Mouse (Mus musculus): Measurements from ENCODE around the gene Dennd5b. TPM values are rescaled to one million over a fixed set of nuclear protein-coding genes. Genes with fewer than 3 reads are reported as not detected.
A peak's percentile ranks its signal among the peaks of the same experiment; 100 is the strongest.
"Not testable (repeated sequence)": the region's sequence is repeated elsewhere in the genome, so short reads cannot be mapped to it uniquely, and the experiment has no call there.

The Dennd5b gene
- polyA plus RNA-seq (2017; shearing (Covaris generic)), result under 1 TPM; 0.22 to 0.29 TPM

- ATAC-seq, result peak; percentile 62
Measured at GRCm38 (mm10) chr6:149101076-149101942, at the start of gene Dennd5b. Dennd5b (minus strand) TSS chr6:149101680.

- ATAC-seq, result no peak
Measured at GRCm38 (mm10) chr6:149148436-149149229, 47.2 kb upstream of the Dennd5b start.

GRCm38 (mm10) chr6:149145143-149145542 lies 43.7 kb upstream of the Dennd5b start:
- no peak for ATAC-seq

DNA sequence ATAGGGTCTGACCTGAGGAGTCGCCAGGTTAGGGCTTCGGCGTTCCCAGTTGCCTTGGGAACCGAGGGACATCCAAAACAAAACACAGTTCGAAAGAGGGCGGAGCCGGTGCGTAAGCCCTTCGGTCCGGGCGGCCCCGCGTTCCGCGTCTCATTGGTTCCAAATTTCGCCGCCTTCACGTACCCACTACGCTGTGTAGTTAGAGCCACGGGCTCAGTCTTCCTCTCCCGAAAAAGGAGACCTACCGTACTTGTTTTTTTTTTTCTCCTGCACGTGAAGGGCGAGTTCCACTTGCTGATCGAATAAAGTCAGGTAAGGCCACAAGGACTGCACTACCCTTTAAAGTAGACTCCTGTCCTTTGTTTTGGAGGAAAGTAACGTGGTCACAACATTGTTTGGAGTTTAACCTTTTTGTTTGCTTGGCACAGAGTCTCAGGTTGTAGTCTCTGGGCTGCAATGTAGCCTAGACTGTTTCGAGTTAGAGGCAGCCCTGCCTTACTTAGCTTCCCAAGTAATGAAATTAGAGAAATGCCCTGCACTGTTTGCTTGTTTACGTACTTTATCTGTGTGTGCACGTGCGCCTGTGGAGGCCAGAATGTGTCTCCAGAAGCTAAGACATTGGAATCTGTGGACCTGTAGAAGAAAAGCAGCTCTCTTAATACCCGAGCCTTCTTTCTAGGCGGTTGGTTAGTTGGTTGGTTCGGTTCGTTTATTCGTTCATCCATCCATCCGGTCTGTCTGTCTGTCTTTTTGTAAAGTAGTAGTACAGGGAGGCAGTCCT lies 40.1 kb upstream of the Dennd5b start:
- peak; percentile 91 for ATAC-seq

GRCm38 (mm10) chr6:149139471-149139870 lies 38.0 kb upstream of the Dennd5b start, which contains the start of gene Etfbkmt:
Etfbkmt (plus strand) TSS chr6:149139849.
- ATAC-seq, result no peak

DNA sequence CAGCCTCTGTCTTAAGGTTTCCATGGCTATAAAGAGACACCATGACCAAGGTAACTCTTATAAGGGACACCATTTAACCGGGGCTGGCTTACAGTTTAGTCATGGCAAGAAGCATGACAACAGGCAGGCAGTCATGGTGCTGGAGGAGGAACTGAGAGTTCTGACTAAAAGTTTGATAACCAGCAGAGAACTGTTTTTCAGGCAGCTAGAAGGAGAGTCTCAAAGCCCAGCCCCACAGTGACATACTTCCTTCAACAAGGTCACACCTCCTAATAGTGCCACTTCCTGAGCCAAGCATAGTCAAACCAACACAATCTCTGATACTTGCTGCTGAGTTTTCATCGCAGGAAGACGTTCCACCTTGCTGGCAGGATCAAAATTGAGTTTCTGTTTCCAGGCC lies 37.5 kb upstream of the Dennd5b start:
- ATAC-seq, result no peak

- ATAC-seq, result no peak
Measured at GRCm38 (mm10) chr6:149137936-149138335, 36.5 kb upstream of the Dennd5b start.

- no peak for ATAC-seq
Measured at GRCm38 (mm10) chr6:149135631-149136030, 34.2 kb upstream of the Dennd5b start.

GRCm38 (mm10) chr6:149134391-149135150 lies 33.1 kb upstream of the Dennd5b start:
- ATAC-seq, result no peak

DNA sequence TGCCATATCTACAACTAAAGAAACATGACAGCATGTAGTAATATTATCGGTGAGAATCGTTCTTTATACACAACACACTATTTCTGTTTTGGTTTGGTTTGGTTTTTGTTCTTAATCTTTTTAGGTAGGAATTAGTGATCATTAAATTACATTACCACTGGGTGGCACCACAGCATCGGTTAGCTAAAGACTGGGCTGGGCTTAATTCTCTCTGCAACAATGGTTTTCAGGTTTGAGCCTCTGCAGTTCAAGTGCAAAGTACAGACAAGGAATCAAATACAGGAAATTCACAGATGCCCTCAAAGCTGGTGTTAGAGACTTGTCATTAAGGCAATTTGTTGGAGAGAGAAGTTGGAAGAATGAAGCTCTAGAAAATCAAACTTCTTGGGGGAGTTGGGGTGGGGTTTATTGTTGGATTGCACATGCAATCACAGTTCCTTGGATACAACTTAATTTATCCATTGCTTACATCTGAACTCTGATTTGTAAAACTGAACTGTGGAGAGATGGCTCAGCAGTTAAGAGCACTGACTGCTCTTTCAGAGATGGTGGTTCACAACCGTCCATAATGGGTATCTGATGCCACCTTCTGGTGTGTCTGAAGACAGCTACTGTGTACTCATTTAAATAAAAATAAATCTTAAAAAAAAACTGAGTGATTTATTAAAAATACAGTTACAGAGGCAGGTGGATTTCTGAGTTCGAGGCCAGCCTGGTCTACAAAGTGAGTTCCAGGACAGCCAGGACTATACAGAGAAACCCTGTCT lies 31.0 kb upstream of the Dennd5b start:
- peak; percentile 97 for ATAC-seq

DNA sequence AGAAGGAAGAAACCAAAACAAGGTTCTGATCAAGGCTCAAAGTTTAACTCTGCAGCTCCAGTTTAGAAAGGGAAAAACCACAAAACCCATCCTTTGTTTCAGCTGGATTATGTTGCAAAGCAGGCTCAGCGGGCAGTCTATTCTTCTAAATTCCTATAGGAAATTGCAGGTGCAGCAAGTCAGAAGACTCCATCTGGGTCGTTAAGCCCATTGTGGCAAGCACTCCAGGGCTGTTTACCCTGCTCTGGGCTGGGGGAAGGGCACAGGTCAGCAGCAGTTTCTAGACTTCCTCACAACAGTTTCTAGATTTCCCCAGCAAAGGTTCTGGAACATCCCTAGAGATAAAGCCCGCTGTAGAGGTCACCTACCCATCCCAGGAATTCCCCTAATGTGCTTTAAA lies 29.6 kb upstream of the Dennd5b start:
- no peak for ATAC-seq

DNA sequence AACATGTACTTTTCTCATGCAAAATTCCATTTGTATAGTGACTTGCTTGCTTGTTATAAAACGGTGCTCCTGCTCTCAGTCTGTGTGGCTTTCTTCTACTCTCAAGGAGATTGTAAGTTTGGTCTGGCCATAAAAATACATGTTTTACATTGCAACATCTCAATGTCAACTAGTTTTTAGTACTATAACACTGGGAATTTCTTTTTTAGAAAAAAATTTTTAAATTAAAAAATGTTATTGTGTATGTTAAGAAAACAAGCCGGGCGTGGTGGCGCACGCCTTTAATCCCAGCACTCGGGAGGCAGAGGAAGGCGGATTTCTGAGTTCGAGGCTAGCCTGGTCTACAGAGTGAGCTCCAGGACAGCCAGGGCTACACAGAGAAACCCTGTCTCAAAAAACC lies 28.4 kb upstream of the Dennd5b start, which contains the start of gene Gm10203:
Gm10203 (plus strand) TSS at position 301 of the 400 bp plus-strand sequence.
- not testable (repeated sequence) for ATAC-seq

GRCm38 (mm10) chr6:149126675-149127074 lies 25.2 kb upstream of the Dennd5b start:
- peak; percentile 89 for ATAC-seq

GRCm38 (mm10) chr6:149123042-149123441 lies 21.6 kb upstream of the Dennd5b start:
- ATAC-seq, result no peak

DNA sequence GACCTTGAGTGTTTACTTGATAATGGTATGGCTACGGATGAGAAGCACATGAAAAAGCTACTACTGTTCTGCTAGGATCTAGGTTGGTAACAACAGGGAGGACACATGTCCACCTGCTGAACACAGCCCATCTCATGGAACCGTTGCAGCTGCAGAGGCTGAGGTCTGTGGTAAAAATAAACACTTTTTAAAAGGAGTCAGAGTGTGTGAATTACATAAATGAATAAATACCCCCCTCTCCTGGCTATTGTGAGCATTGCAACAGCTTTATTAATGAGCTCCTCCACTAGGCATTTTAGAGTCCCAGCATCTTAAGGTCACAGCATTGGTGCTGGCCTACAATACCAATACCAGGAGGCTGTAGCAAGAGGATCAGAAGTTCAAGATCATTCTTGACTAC lies 18.4 kb upstream of the Dennd5b start:
- ATAC-seq, result peak; percentile 90

GRCm38 (mm10) chr6:149118935-149119334 lies 17.5 kb upstream of the Dennd5b start:
- ATAC-seq, result no peak

DNA sequence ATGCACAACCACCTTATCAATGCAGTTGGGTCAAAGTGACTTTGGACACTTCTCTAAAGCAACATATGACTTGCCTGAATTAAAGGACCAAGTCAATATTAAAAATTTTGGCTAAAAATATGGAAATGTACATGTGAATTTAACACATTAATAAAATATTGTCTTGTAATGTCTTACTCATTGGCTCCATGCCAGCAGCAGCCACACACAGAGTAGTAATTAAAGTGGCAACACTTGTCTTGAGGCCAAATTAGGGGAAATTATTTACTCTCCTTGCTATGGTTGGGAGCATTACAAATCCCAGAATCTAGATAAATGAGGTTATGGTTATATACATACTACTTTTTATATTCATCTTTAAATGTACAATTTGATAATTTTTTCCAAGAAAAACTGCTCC lies 15.5 kb upstream of the Dennd5b start:
- ATAC-seq, result no peak

GRCm38 (mm10) chr6:149108909-149109308 lies 7.4 kb upstream of the Dennd5b start:
- no peak for ATAC-seq

DNA sequence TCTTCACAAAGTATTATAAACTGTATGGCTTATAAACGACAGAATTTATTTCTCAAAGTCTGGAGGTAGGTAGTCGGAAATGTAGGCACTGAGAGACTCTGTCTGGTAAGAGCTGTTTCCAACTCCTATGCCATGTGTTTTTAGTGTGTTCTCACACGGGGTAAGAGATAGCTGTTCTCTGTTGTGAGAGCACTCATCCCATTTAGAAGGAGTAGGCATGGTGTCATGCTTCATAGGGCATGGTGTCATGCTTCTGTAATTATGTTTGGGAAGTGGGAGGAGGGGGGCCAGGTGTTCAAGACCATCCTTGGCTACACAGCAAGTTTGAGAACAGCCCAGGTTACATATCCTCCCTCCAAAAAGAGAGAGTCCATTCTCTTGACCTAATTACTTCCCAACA lies 6.1 kb upstream of the Dennd5b start:
- ATAC-seq, result no peak

GRCm38 (mm10) chr6:149103451-149103850 lies 2.0 kb upstream of the Dennd5b start:
- ATAC-seq, result no peak

- ATAC-seq, result peak; percentile 25
Measured at GRCm38 (mm10) chr6:149101943-149102243, 413 bp upstream of the Dennd5b start.

Measured in CD4-positive, CD25-positive, alpha-beta regulatory T cell, adult 4 months (primary cell).